Mouse (Mus musculus) hindbrain, embryonic 14.5 days (tissue): ENCODE measurements around the gene Id2. TPM values are rescaled to one million over a fixed set of nuclear protein-coding genes. Genes with fewer than 3 reads are reported as not detected.

Source experiments
- ATAC-seq: fragments of 200-750 bp; cut with Nextera tagmentation; 2 replicates; pipeline ENCODE4 v1.8.0; 2017; ENCODE audit warnings: moderate number of reproducible peaks, mild to moderate bottlenecking, moderate TSS enrichment, moderate library complexity; ENCODE audit not compliant: low FRiP score
- DNase-seq: peaks from one replicate; pipeline ENCODE4 v3.0.0-alpha.2; 2015; ENCODE audit warnings: low spot score
- H3K27ac ChIP-seq: fragments of 300-500 bp; sonication (generic); 2 replicates; pipeline ENCODE4 v1.5.1; 2014; ENCODE audit warnings: mild to moderate bottlenecking, moderate library complexity
- H3K27me3 ChIP-seq: fragments of 300-500 bp; sonication (generic); 2 replicates; pipeline ENCODE4 v1.6.1; 2014; ENCODE audit warnings: mild to moderate bottlenecking, low read length, mixed read lengths; ENCODE audit not compliant: control insufficient read depth, insufficient read depth
- H3K36me3 ChIP-seq: fragments of 300-500 bp; sonication (generic); replicated peaks from 2 replicates; pipeline ENCODE4 v1.6.1; 2014; ENCODE audit not compliant: control insufficient read depth, insufficient read depth
- H3K4me1 ChIP-seq: fragments of 300-500 bp; sonication (generic); replicated peaks from 2 replicates; pipeline ENCODE4 v1.6.1; 2014; ENCODE audit warnings: antibody characterized with exemption, low read length, mixed read lengths; ENCODE audit not compliant: control insufficient read depth, insufficient read depth
- H3K4me2 ChIP-seq: fragments of 300-500 bp; sonication (generic); replicated peaks from 2 replicates; pipeline ENCODE4 v1.6.1; 2014; ENCODE audit warnings: mild to moderate bottlenecking, moderate library complexity
- H3K4me3 ChIP-seq: fragments of 300-500 bp; sonication (generic); replicated peaks from 2 replicates; pipeline ENCODE4 v1.5.1; 2014; ENCODE audit warnings: mild to moderate bottlenecking, low read length
- H3K9ac ChIP-seq: fragments of 300-500 bp; sonication (generic); 2 replicates; pipeline ENCODE4 v1.6.1; 2014
- H3K9me3 ChIP-seq: fragments of 300-500 bp; sonication (generic); 2 replicates; pipeline ENCODE4 v1.6.1; 2016; ENCODE audit warnings: low read length; ENCODE audit not compliant: control insufficient read depth
- WGBS: fragments of 180-500 bp; shearing (Covaris S2); extraction: QIAGEN DNeasy Blood & Tissue Kit; methylation state at CpG from one replicate; pipeline ENCODE4 v1.1.7; 2014; 5-methylcytosine and 5-hydroxymethylcytosine counted together
- polyA plus RNA-seq: library from polyadenylated mRNA; unstranded; fragments of >200 nt; fragmentation: Nextera tagmentation; extraction: Ambion mirVana; gene quantifications from 2 replicates; pipeline ENCODE4 v1.2.1, GENCODE M21; 2014

The Id2 gene
- polyA plus RNA-seq, 1 experiment from 2014 or later: 314 TPM

GRCm38 (mm10) chr12:25112806-25113205 is 15.9 kb upstream of the Id2 start:
- H3K27ac ChIP-seq: no peak overlapping the region
- ATAC-seq (no peak), DNase-seq (no peak)
- H3K4me3 ChIP-seq: no peak overlapping the region
- H3K4me2 ChIP-seq: no peak overlapping the region
- no peaks in the 10 kb centered on the region for H3K36me3 ChIP-seq
- H3K4me1 ChIP-seq: no peaks in the 10 kb centered on the region
- no peak overlapping the region for H3K9ac ChIP-seq
- no peaks in the 10 kb centered on the region for H3K27me3 ChIP-seq
- no peaks in the 10 kb centered on the region for H3K9me3 ChIP-seq
- 91% methylated on average over 2 of the region's 2 CpGs for WGBS

DNA sequence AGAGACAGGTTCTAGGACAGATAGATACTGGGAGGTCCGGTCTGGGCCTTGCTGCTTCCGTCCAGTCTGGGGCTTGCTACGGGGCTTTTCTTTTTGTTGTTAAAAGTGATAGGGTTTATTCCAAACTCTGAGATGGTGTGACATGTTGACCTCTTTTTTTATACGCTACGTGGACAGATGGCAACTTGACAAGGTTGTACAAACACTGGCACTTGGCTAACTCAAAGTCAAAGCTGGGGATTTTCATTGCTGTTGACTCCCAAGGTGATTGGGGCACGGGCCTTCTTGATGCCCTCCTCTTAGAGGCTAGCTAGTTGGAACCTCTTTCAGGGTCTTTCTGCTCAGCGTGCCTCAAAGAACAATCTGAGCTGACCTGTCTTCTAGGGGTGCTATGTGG is 13.7 kb upstream of the Id2 start:
- H3K36me3 ChIP-seq: no peaks in the 10 kb centered on the region
- H3K4me2 ChIP-seq: no peak overlapping the region
- DNase-seq (no peak), ATAC-seq (no peak)
- 85% methylated on average over 7 of the region's 7 CpGs for WGBS
- H3K27me3 ChIP-seq: no peaks in the 10 kb centered on the region
- H3K9ac ChIP-seq: no peak overlapping the region
- no peak overlapping the region for H3K27ac ChIP-seq
- no peaks in the 10 kb centered on the region for H3K4me1 ChIP-seq
- no peak overlapping the region for H3K4me3 ChIP-seq
- H3K9me3 ChIP-seq: no peaks in the 10 kb centered on the region

DNA sequence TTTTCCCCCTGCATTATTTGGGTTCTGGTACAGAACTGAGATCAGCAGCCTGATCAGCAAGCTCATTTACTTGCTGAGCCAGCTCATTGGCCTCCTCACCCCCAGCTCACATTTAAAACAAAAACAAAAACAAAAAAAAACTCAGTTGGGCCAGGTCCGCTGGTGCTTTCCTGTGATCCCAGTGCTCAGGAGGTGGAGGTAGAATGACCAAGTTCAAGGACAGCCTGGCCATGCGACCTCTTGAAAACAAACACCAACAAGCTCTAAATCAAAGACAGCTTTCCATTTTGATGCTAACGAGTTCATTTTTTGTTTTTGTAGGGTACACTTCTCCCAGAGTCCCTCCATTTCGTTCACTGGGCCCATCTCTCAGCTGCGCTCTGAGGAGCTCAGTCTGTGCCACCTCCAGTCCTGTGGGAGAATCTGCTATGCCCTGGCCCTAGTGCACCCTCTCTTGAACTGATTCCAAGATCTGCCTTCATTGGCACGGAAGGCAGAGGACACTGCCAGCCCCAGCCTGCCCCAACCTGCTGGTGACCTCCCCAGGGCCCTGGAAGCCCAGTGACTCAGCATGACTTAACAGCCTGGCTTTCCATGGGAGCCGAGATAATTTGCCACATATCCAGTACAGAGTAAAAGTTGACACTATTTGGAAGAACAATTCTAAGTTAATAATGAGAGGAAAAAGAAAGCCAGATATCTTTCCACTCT is 13.2 kb upstream of the Id2 start:
- 69% methylated on average over 7 of the region's 7 CpGs for WGBS
- H3K27me3 ChIP-seq: no peaks in the 10 kb centered on the region
- H3K27ac ChIP-seq: no peak overlapping the region
- H3K4me1 ChIP-seq: no peaks in the 10 kb centered on the region
- H3K4me3 ChIP-seq: no peak overlapping the region
- H3K4me2 ChIP-seq: no peak overlapping the region
- DNase-seq (no peak), ATAC-seq (no peak)
- no peaks in the 10 kb centered on the region for H3K9me3 ChIP-seq
- H3K36me3 ChIP-seq: no peaks in the 10 kb centered on the region
- H3K9ac ChIP-seq: no peak overlapping the region

- 89% methylated on average over 2 of the region's 2 CpGs for WGBS
- no peak overlapping the region for H3K27ac ChIP-seq
Measured at GRCm38 (mm10) chr12:25108865-25109264, 11.9 kb upstream of the Id2 start.

DNA sequence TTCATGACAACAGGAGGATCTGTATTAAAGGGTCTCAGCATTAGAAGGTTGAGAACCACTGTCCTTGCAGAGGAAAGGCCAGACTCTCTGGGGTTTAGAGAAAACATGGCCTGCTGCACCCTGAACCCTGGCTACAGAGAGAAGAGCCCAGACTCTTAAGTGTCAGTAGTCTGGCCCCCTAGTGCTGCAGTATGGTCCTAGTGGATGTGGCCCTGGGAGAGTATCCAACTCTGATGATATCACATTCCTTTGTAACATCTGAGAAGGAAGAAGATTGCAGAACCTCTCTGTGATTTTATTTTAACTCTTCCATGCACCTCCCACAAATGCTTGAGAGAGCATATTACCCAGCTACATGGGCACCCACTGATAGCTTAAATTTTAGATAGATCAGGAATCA is 7.6 kb upstream of the Id2 start:
- H3K9me3 ChIP-seq: no peaks in the 10 kb centered on the region
- H3K4me3 ChIP-seq: no peak overlapping the region
- no peak for DNase-seq
- no peak overlapping the region for H3K9ac ChIP-seq
- 0 out of 2 replicates have a peak, but pooled peaks cover 7% of the 10 kb centered on the region for H3K4me1 ChIP-seq
- no peak overlapping the region for H3K4me2 ChIP-seq
- ATAC-seq: no peak
- H3K27me3 ChIP-seq: no peaks in the 10 kb centered on the region
- no peak overlapping the region for H3K27ac ChIP-seq
- H3K36me3 ChIP-seq: no peaks in the 10 kb centered on the region

More at GRCm38 (mm10) chr12:25108865-25109264, 11.9 kb upstream of the Id2 start:
- no peaks in the 10 kb centered on the region for H3K4me1 ChIP-seq
- no peaks in the 10 kb centered on the region for H3K36me3 ChIP-seq
- H3K27me3 ChIP-seq: no peaks in the 10 kb centered on the region
- H3K4me2 ChIP-seq: no peak overlapping the region
- no peak for ATAC-seq
- no peak overlapping the region for H3K4me3 ChIP-seq
- no peak for DNase-seq
- no peaks in the 10 kb centered on the region for H3K9me3 ChIP-seq
- H3K9ac ChIP-seq: no peak overlapping the region

GRCm38 (mm10) chr12:25103911-25104310 is 7.0 kb upstream of the Id2 start:
- Histone ChIP-seq H3K4me2 (no peak overlapping the region), H3K36me3 (no peaks in the 10 kb centered on the region), H3K4me1 (0 out of 2 replicates have a peak, but pooled peaks cover 9% of the 10 kb centered on the region), H3K4me3 (no peak overlapping the region), H3K9me3 (no peaks in the 10 kb centered on the region), H3K9ac (no peak overlapping the region), H3K27me3 (no peaks in the 10 kb centered on the region), H3K27ac (no peak overlapping the region)
- WGBS: 83% methylated on average over 6 of the region's 6 CpGs
- no peak for ATAC-seq
- DNase-seq: no peak

DNA sequence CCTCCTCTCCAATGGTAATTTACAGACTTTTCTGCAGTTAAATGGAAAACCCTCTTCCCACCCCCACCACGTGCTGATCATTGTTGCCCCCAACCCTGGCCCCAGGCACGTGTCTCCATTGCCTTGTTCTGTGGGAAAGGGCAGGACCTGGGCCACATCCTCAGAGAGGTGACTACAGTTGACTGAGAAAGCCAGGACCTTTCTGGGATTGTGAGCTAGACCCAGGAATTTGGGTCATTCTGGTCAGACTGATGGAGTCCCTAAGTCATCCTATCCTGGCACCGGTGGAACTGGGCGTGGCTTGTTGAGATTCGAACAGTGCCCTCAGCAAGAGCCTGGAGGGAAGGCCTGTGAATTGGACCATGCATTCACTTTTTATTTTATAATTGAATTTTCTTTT is 4.4 kb upstream of the Id2 start:
- peak overlapping the region; percentile 92 for H3K4me2 ChIP-seq
- no peaks in the 10 kb centered on the region for H3K27me3 ChIP-seq
- H3K4me1 ChIP-seq: peaks cover 31% of the 10 kb centered on the region
- peak overlapping the region; percentile 93 for H3K27ac ChIP-seq
- DNase-seq (no peak), ATAC-seq (no peak)
- H3K9ac ChIP-seq: peak overlapping the region; percentile 72; the same call in 1 of the 2 replicates
- H3K36me3 ChIP-seq: no peaks in the 10 kb centered on the region
- 11% methylated on average over 5 of the region's 5 CpGs for WGBS
- no peaks in the 10 kb centered on the region for H3K9me3 ChIP-seq
- peak overlapping the region; percentile 68; the same call in 1 of the 2 replicates for H3K4me3 ChIP-seq

- Histone ChIP-seq H3K27me3 (no peaks in the 10 kb centered on the region), H3K9me3 (no peaks in the 10 kb centered on the region), H3K36me3 (no peaks in the 10 kb centered on the region), H3K4me2 (peak overlapping the region; percentile 92), H3K4me1 (peaks cover 31% of the 10 kb centered on the region), H3K27ac (peak overlapping the region; percentile 93), H3K9ac (peak overlapping the region; percentile 72), H3K4me3 (peak overlapping the region; percentile 68)
- WGBS: under 1% methylated on average over 56 of the region's 59 CpGs
- no peak for ATAC-seq
- peak; percentile 36 for DNase-seq
Measured at GRCm38 (mm10) chr12:25100411-25101217, 3.7 kb upstream of the Id2 start.

- no peak for ATAC-seq
- H3K4me1 ChIP-seq: peaks cover 31% of the 10 kb centered on the region
- DNase-seq: peak; percentile 40
- peak overlapping the region; percentile 68 for H3K4me3 ChIP-seq
- peak overlapping the region; percentile 72 for H3K9ac ChIP-seq
- H3K27me3 ChIP-seq: no peaks in the 10 kb centered on the region
- H3K36me3 ChIP-seq: no peaks in the 10 kb centered on the region
- under 1% methylated on average over 38 of the region's 38 CpGs for WGBS
- peak overlapping the region; percentile 92 for H3K4me2 ChIP-seq
- no peaks in the 10 kb centered on the region for H3K9me3 ChIP-seq
- H3K27ac ChIP-seq: peak overlapping the region; percentile 93
Measured at GRCm38 (mm10) chr12:25099563-25100408, 2.8 kb upstream of the Id2 start.
